Mouse (Mus musculus) kidney, adult 18-20 months (tissue): ENCODE measurements at regions not wholly inside any gene's neighbourhood (a gene's known extent, or its start where the extent isn't known, plus 50 kb on each side); places are given as distances from the start of the nearest gene placed in this dataset.

Source experiments
- DNase-seq: peaks from one replicate; pipeline ENCODE4 v3.0.0; 2021

DNA sequence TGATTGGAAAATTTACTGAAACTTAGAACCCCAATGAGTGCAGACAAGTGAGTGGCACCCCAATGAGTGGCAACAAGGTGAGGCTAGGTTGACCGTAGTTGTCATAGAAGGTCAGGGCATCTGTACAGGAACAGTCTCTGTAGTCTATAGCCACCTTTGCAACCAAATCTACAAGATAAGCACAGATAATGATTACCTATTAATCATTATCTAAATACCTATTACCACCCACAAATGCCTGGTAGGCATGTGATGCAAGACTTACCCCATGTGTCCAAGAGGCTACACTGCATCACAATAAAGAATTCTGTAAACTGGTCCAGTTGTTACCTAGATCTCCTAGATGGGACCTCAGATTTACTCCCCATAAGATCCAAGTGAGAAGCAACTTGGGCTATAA lies 778.7 kb downstream of the Cntnap5b start:
- DNase-seq, result no peak

GRCm38 (mm10) chr1:100556937-100557336 lies 784.4 kb downstream of the Cntnap5b start:
- peak; percentile 14 for DNase-seq
